Mouse (Mus musculus) neural tube, embryonic 14.5 days (tissue): Measurements from ENCODE around the gene Rab5b. TPM values are rescaled to one million over a fixed set of nuclear protein-coding genes. Genes with fewer than 3 reads are reported as not detected.

Source experiments
- ATAC-seq: fragments of 200-750 bp; cut with Nextera tagmentation; 2 replicates; pipeline ENCODE4 v1.8.0; 2017; ENCODE audit warnings: low read depth, mild to moderate bottlenecking, moderate TSS enrichment, moderate library complexity
- H3K27ac ChIP-seq: fragments of 300-500 bp; sonication (generic); 2 replicates; pipeline ENCODE4 v1.5.1; 2014; ENCODE audit warnings: low read depth, mild to moderate bottlenecking, control low read depth, low read length, moderate library complexity, mixed read lengths
- H3K27me3 ChIP-seq: fragments of 300-500 bp; sonication (generic); 2 replicates; pipeline ENCODE4 v1.6.1; 2014; ENCODE audit warnings: low read length; ENCODE audit not compliant: control insufficient read depth, insufficient read depth
- H3K36me3 ChIP-seq: fragments of 300-500 bp; sonication (generic); 2 replicates; pipeline ENCODE4 v1.6.1; 2014; ENCODE audit warnings: low read length, mixed read lengths; ENCODE audit not compliant: control insufficient read depth, insufficient read depth
- H3K4me1 ChIP-seq: fragments of 300-500 bp; sonication (generic); 2 replicates; pipeline ENCODE4 v1.6.1; 2014; ENCODE audit warnings: low read length; ENCODE audit not compliant: control insufficient read depth, insufficient read depth
- H3K4me2 ChIP-seq: fragments of 300-500 bp; sonication (generic); 2 replicates; pipeline ENCODE4 v1.6.1; 2014; ENCODE audit warnings: mild to moderate bottlenecking, low read depth, low read length, control low read depth
- H3K4me3 ChIP-seq: fragments of 300-500 bp; sonication (generic); 2 replicates; pipeline ENCODE4 v1.5.1; 2014; ENCODE audit warnings: low read depth, low read length, control low read depth, mixed read lengths
- H3K9ac ChIP-seq: fragments of 300-500 bp; sonication (generic); replicated peaks from 2 replicates; pipeline ENCODE4 v1.6.1; 2014; ENCODE audit warnings: low read depth, mild to moderate bottlenecking, control low read depth, low read length, mixed read lengths
- H3K9me3 ChIP-seq: fragments of 300-500 bp; sonication (generic); 2 replicates; pipeline ENCODE4 v1.6.1; 2016; ENCODE audit warnings: low read length; ENCODE audit not compliant: control insufficient read depth
- WGBS: fragments of 180-500 bp; shearing (Covaris S2); extraction: QIAGEN DNeasy Blood & Tissue Kit; methylation state at CpG from one replicate; pipeline ENCODE4 v1.1.7; 2014; 5-methylcytosine and 5-hydroxymethylcytosine counted together
- polyA plus RNA-seq: library from polyadenylated mRNA; unstranded; fragments of >200 nt; fragmentation: Nextera tagmentation; extraction: Ambion mirVana; gene quantifications from 2 replicates; pipeline ENCODE4 v1.2.1, GENCODE M21; 2014

The Rab5b gene
- polyA plus RNA-seq, 1 experiment from 2014 or later: 87.4 TPM

- no peaks in the 10 kb centered on the region for H3K27me3 ChIP-seq
- no peaks in the 10 kb centered on the region for H3K9me3 ChIP-seq
- H3K9ac ChIP-seq: peak within 1 kb of the TSS; percentile 52
- H3K36me3 ChIP-seq: no peaks in the 10 kb centered on the region
- 21% methylated on average over 4 of the region's 4 CpGs for WGBS
- 0 out of 2 replicates have a peak, but pooled peaks cover 4% of the 10 kb centered on the region for H3K4me1 ChIP-seq
- H3K4me3 ChIP-seq: peak within 1 kb of the TSS; percentile 65
- ATAC-seq: no peak
- H3K4me2 ChIP-seq: peak within 1 kb of the TSS; percentile 89
- H3K27ac ChIP-seq: peak within 1 kb of the TSS; percentile 64
Observed at GRCm38 (mm10) chr10:128703895-128704294, 7.8 kb upstream of the Rab5b start, which contains the start of gene Pmel. TSS of gene Pmel (plus strand) at chr10:128704195.

DNA sequence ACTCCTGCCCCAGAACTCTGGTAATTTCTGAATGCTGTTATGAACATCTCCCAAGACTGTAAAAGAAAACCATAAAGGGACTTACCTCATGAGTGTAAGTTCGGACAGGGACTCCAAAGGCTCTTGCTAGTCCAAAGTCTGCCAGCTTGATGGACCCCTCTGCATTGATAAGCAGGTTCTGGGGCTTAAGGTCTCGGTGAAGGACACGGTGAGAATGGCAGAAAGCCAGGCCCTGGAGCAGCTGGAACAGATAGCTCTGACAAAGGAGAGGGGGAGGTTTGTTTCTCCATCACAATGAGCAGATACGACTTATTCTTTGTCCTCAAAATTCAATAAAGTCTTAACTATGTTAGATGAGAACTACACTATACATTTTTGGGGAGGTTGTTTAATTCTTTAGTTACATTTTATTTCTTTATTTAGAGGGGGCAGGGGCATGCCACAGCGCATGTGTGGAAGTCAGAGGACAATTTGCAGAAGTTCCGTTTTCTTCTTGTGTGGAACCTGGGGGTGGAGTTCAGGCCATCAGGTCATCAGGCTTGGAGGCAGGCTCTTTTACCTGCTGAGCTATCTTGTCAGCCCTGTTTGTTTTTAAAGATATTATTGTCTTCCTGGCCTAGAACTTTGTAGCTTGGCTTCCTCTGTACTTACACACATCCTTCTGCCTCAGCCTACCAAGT, 6.4 kb upstream of the Rab5b start:
- no peak overlapping the region for H3K9ac ChIP-seq
- 0 out of 2 replicates have a peak, but pooled peaks cover 4% of the 10 kb centered on the region for H3K4me1 ChIP-seq
- ATAC-seq: no peak
- H3K4me3 ChIP-seq: no peak overlapping the region
- WGBS: 78% methylated on average over 6 of the region's 6 CpGs
- H3K4me2 ChIP-seq: no peak overlapping the region
- H3K27ac ChIP-seq: no peak overlapping the region
- H3K9me3 ChIP-seq: no peaks in the 10 kb centered on the region
- no peaks in the 10 kb centered on the region for H3K36me3 ChIP-seq
- H3K27me3 ChIP-seq: no peaks in the 10 kb centered on the region

DNA sequence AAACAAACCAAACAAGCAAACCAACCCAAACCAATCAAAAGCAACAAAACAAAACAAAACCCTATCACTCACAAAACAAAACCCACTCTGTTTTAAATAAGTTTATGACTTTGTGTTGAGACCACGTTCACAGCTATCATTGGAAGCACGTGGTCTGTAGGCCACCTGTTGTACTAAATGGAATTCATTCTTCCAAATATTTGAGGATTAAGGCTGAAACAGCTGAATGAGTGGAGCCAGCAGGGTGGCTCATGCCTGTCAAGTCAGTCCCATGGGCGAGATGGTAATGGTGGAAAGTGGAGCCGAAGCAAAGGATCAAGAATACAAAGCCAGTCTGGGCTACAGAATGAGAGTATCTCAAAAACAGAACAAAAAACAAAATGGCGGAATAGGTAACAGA, 4.6 kb upstream of the Rab5b start:
- H3K36me3 ChIP-seq: no peaks in the 10 kb centered on the region
- no peak overlapping the region for H3K4me2 ChIP-seq
- ATAC-seq: no peak
- no peaks in the 10 kb centered on the region for H3K9me3 ChIP-seq
- 0 out of 2 replicates have a peak, but pooled peaks cover 4% of the 10 kb centered on the region for H3K4me1 ChIP-seq
- H3K27ac ChIP-seq: no peak overlapping the region
- no peak overlapping the region for H3K4me3 ChIP-seq
- 94% methylated on average over 5 of the region's 5 CpGs for WGBS
- H3K27me3 ChIP-seq: no peaks in the 10 kb centered on the region
- H3K9ac ChIP-seq: no peak overlapping the region

GRCm38 (mm10) chr10:128699611-128700010, 3.5 kb upstream of the Rab5b start:
- no peak overlapping the region for H3K27ac ChIP-seq
- H3K36me3 ChIP-seq: no peaks in the 10 kb centered on the region
- no peak overlapping the region for H3K4me2 ChIP-seq
- no peak overlapping the region for H3K4me3 ChIP-seq
- no peak for ATAC-seq
- no peak overlapping the region for H3K9ac ChIP-seq
- peaks cover 6% of the 10 kb centered on the region for H3K4me1 ChIP-seq
- WGBS: 79% methylated on average over 11 of the region's 11 CpGs
- H3K9me3 ChIP-seq: no peaks in the 10 kb centered on the region
- no peaks in the 10 kb centered on the region for H3K27me3 ChIP-seq

GRCm38 (mm10) chr10:128699006-128699405, 2.9 kb upstream of the Rab5b start:
- Histone ChIP-seq H3K9ac (no peak overlapping the region), H3K27me3 (no peaks in the 10 kb centered on the region), H3K4me1 (peaks cover 10% of the 10 kb centered on the region), H3K4me2 (no peak overlapping the region), H3K27ac (no peak overlapping the region), H3K36me3 (no peaks in the 10 kb centered on the region), H3K4me3 (no peak overlapping the region), H3K9me3 (no peaks in the 10 kb centered on the region)
- no peak for ATAC-seq
- 94% methylated on average over 5 of the region's 5 CpGs for WGBS

GRCm38 (mm10) chr10:128697072-128697725, 1.1 kb upstream of the Rab5b start:
- ATAC-seq: no peak
- peak overlapping the region; percentile 61; the same call in 1 of the 2 replicates for H3K27ac ChIP-seq
- peaks cover 10% of the 10 kb centered on the region for H3K4me1 ChIP-seq
- no peaks in the 10 kb centered on the region for H3K9me3 ChIP-seq
- H3K9ac ChIP-seq: no peak overlapping the region
- no peaks in the 10 kb centered on the region for H3K27me3 ChIP-seq
- H3K4me3 ChIP-seq: peak overlapping the region; percentile 24; the same call in 1 of the 2 replicates
- H3K4me2 ChIP-seq: peak overlapping the region; percentile 39
- H3K36me3 ChIP-seq: no peaks in the 10 kb centered on the region
- 93% methylated on average over 6 of the region's 6 CpGs for WGBS

- peak overlapping the region; percentile 96 for H3K27ac ChIP-seq
- ATAC-seq: no peak
- no peaks in the 10 kb centered on the region for H3K9me3 ChIP-seq
- WGBS: 2% methylated on average over 22 of the region's 22 CpGs
- H3K4me1 ChIP-seq: peaks cover 10% of the 10 kb centered on the region
- H3K4me3 ChIP-seq: peak overlapping the region; percentile 90
- peak overlapping the region; percentile 76 for H3K4me2 ChIP-seq
- H3K9ac ChIP-seq: peak overlapping the region; percentile 97
- H3K36me3 ChIP-seq: no peaks in the 10 kb centered on the region
- H3K27me3 ChIP-seq: no peaks in the 10 kb centered on the region
Observed at GRCm38 (mm10) chr10:128695411-128695991, 563 bp downstream of the Rab5b start.

DNA sequence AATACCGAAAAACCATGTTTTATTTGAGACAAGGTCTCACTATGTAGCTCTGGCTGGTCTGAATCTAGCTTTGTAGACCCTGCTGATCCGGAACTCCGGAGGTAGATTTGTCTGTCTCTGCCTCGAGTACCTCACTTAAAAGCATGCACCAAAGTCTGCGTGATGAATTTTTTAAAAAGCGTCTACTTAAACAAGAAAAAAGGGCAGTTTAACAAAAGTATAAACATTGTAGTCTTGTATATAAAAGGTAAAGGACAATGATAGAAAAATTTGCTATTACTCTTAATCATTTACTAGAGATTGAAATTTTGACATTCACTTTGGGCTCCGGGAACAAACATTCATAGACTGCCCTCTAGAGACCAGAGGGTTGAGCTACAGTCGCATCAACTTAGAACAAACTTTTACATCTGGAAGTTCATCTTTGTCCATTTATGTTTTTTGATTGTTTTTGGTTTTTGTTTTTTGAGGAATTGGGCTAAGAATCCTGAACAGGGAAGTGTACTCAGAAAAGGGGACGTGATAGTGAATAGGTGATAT, 21.5 kb downstream of the Rab5b start:
- Histone ChIP-seq H3K27ac (peak overlapping the region; percentile 78; the same call in 1 of the 2 replicates), H3K9ac (no peak overlapping the region), H3K9me3 (no peaks in the 10 kb centered on the region), H3K27me3 (no peaks in the 10 kb centered on the region), H3K36me3 (0 out of 2 replicates have a peak, but pooled peaks cover 5% of the 10 kb centered on the region), H3K4me3 (peak overlapping the region; percentile 62), H3K4me1 (peaks cover 6% of the 10 kb centered on the region), H3K4me2 (peak overlapping the region; percentile 89)
- ATAC-seq: 0 out of 2 replicates have a peak, but pooled peaks have one; percentile 18
- WGBS: 3% methylated on average over 9 of the region's 9 CpGs
